Mouse (Mus musculus) right cerebral cortex, postnatal 36 days (tissue): ENCODE data around the gene Ptgir.
"Not testable (repeated sequence)": the region's sequence is repeated elsewhere in the genome, so short reads cannot be mapped to it uniquely, and the experiment has no call there.

Experiments
- DNase-seq, 2 experiments: peaks; one replicate each; pipeline ENCODE4 v3.0.0; 2022; ENCODE audit warnings: low spot score in 2 of 2, mixed read lengths in 1 of 2

Ptgir gene

GRCm38 (mm10) chr7:16940292-16940691 lies 34.0 kb downstream of the Ptgir start:
- peak in 1 of 2 experiments; percentile 88 for DNase-seq

- no peak for DNase-seq
These were observed 36.6 kb downstream of the Ptgir start for GRCm38 (mm10) chr7:16942861-16943260.

- DNase-seq: peak; percentile 86
These were observed 37.9 kb downstream of the Ptgir start, which contains the start of gene Pnmal2 for GRCm38 (mm10) chr7:16944061-16944807. Pnmal2 (plus strand) TSS chr7:16944682.

- no peak for DNase-seq
These were observed 38.6 kb downstream of the Ptgir start for GRCm38 (mm10) chr7:16944808-16945315.

GRCm38 (mm10) chr7:16945419-16945818 lies 39.1 kb downstream of the Ptgir start:
- DNase-seq: no peak

- no peak for DNase-seq
These were observed 40.4 kb downstream of the Ptgir start for GRCm38 (mm10) chr7:16946441-16947348.

- DNase-seq: no peak
These were observed 41.1 kb downstream of the Ptgir start for GRCm38 (mm10) chr7:16947349-16947895.

GRCm38 (mm10) chr7:16947959-16948361 lies 41.7 kb downstream of the Ptgir start:
- DNase-seq: no peak

- DNase-seq: no peak
These were observed 42.7 kb downstream of the Ptgir start for GRCm38 (mm10) chr7:16948923-16949458.

- peak; percentile 77 to 80 for DNase-seq
These were observed 43.9 kb downstream of the Ptgir start for GRCm38 (mm10) chr7:16949908-16950841.

- peak; percentile 70 for DNase-seq
These were observed 44.8 kb downstream of the Ptgir start for GRCm38 (mm10) chr7:16950861-16951635.

GRCm38 (mm10) chr7:16953776-16954175 lies 47.5 kb downstream of the Ptgir start:
- not testable (repeated sequence) for DNase-seq

GRCm38 (mm10) chr7:16955712-16956111 lies 49.4 kb downstream of the Ptgir start:
- no peak for DNase-seq

GRCm38 (mm10) chr7:16956410-16957265 lies 50.3 kb downstream of the Ptgir start:
- DNase-seq: peak; percentile 59 to 76

GRCm38 (mm10) chr7:16959539-16960187 lies 53.4 kb downstream of the Ptgir start, which contains the start of gene Pnmal1:
Pnmal1 (plus strand) TSS chr7:16959679.
- peak; percentile 96 to 97 for DNase-seq
